Mouse (Mus musculus) MN1 (cell line): ENCODE measurements around the gene Myo3b.
"Not testable (repeated sequence)": the region's sequence is repeated elsewhere in the genome, so short reads cannot be mapped to it uniquely, and the experiment has no call there.

Source experiments
- DNase-seq: peaks from one replicate; pipeline ENCODE4 v3.0.0-alpha.2; 2016; ENCODE audit warnings: low spot score

The Myo3b gene

GRCm38 (mm10) chr2:70195418-70196248 is 156.7 kb downstream of the Myo3b start:
- no peak for DNase-seq

- no peak for DNase-seq
Observed at GRCm38 (mm10) chr2:70201796-70202555, 163.1 kb downstream of the Myo3b start.

- DNase-seq, result no peak
Observed at GRCm38 (mm10) chr2:70202578-70203167, 163.7 kb downstream of the Myo3b start.

- no peak for DNase-seq
Observed at GRCm38 (mm10) chr2:70208411-70208810, 169.5 kb downstream of the Myo3b start.

- no peak for DNase-seq
Observed at GRCm38 (mm10) chr2:70209790-70210189, 170.9 kb downstream of the Myo3b start.

GRCm38 (mm10) chr2:70210427-70211332 is 171.8 kb downstream of the Myo3b start:
- DNase-seq, result no peak

GRCm38 (mm10) chr2:70214401-70214800 is 175.5 kb downstream of the Myo3b start:
- DNase-seq, result no peak

GRCm38 (mm10) chr2:70217800-70218199 is 178.9 kb downstream of the Myo3b start:
- DNase-seq, result no peak

- no peak for DNase-seq
Observed at GRCm38 (mm10) chr2:70218469-70218868, 179.5 kb downstream of the Myo3b start.

- DNase-seq, result peak; percentile 41
Observed at GRCm38 (mm10) chr2:70226679-70227078, 187.8 kb downstream of the Myo3b start.

GRCm38 (mm10) chr2:70234450-70234849 is 195.5 kb downstream of the Myo3b start:
- not testable (repeated sequence) for DNase-seq

- DNase-seq, result no peak
Observed at GRCm38 (mm10) chr2:70245981-70246380, 207.1 kb downstream of the Myo3b start.

- DNase-seq, result no peak
Observed at GRCm38 (mm10) chr2:70248616-70249015, 209.7 kb downstream of the Myo3b start.

- no peak for DNase-seq
Observed at GRCm38 (mm10) chr2:70249872-70250271, 210.9 kb downstream of the Myo3b start.

GRCm38 (mm10) chr2:70251256-70251655 is 212.3 kb downstream of the Myo3b start:
- DNase-seq, result no peak

- no peak for DNase-seq
Observed at GRCm38 (mm10) chr2:70259357-70260000, 220.6 kb downstream of the Myo3b start.

- DNase-seq, result no peak
Observed at GRCm38 (mm10) chr2:70260646-70261195, 221.8 kb downstream of the Myo3b start.

- no peak for DNase-seq
Observed at GRCm38 (mm10) chr2:70261703-70262564, 223.0 kb downstream of the Myo3b start.

- DNase-seq, result no peak
Observed at GRCm38 (mm10) chr2:70262565-70263082, 223.7 kb downstream of the Myo3b start.
